Mouse (Mus musculus): ENCODE measurements around the gene Rasl10b.

The Rasl10b gene

DNA sequence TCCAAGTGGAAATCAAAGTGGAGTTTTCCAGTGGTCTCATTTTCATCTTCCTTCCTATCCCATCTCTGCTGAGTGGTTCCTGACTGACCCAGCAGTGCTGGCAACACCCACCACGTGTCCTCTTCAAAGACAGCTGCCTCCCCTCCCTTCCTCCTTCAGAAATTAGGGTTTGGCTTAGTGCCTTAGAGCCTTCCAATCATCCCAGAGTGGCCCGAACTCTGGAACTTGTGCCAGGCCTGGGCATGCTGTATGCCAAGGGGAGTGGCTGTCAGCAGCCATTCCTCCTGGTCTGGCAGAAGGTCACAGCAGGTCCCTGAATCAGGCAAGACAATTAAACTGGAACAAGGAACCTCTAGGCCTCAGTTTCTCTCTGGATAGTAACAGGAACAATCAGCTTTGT, 57.0 kb downstream of the Rasl10b start:
- no peak for DNase-seq (ENCODE audit: low spot score in 2 of 2)

DNA sequence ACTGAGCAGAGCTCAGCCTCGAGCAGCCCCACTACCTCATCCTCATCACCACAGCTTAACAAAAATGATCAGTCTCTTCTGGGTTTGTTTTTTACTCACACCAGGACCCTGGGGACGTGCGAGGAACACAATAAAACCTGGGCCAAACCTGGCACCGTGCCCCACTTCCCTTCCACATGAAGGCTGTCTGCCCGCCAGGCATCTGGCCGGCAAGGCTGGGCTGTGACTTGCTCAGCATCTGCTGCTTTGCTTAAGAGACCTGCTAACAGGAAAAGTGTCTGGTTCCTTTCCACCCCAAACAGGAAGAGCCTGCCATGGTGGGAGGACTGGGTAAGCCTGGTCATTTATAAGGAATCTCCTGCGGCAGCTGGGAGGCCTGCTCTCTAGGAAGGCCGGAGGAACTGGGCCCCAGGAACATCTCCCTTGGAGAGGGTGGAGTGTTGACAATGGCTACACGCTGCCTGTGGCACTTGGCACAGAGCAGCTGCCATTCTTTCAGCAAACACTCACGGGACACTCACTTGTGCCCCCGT, 58.2 kb downstream of the Rasl10b start:
- DNase-seq (ENCODE audit: low spot score in 2 of 2): no peak

DNA sequence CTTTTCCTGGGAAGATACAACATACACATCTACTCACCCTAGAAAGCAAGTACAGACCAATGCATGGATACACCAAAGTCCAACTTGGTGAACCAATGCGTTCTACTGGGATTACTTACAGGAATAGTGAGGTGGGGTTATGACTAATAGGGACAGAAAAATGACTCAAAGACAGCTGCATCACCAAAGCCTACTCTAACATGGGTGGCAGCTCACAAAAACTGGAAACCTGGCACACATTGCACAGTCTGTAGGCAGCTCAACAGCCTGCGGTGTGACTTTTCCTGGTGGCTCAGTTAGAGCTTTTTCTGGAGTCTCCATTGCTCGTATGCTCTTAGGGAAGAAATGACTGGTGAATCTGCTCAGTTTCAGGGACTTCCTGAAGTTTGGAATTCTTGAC, 59.8 kb downstream of the Rasl10b start:
- no peak for DNase-seq (ENCODE audit: low spot score in 2 of 2)

Measured in frontal cortex, postnatal 36 days (tissue).